Mouse (Mus musculus) heart, embryonic 15.5 days (tissue): ENCODE data around the gene 1700067K01Rik. TPM values are rescaled to one million over a fixed set of nuclear protein-coding genes. Genes with fewer than 3 reads are reported as not detected.

ENCODE experiments used
- ATAC-seq: fragments of 200-750 bp; cut with Nextera tagmentation; replicated peaks from 2 replicates; pipeline ENCODE4 v1.8.0; 2017; ENCODE audit warnings: low read depth, moderate TSS enrichment; ENCODE audit not compliant: insufficient number of reproducible peaks, insufficient read depth, low FRiP score
- H3K27ac ChIP-seq: fragments of 300-500 bp; sonication (generic); 2 replicates; pipeline ENCODE4 v1.5.1; 2015; ENCODE audit warnings: mild to moderate bottlenecking, inconsistent platforms
- H3K27me3 ChIP-seq: fragments of 300-500 bp; sonication (generic); 2 replicates; pipeline ENCODE4 v1.6.1; 2015; ENCODE audit warnings: inconsistent platforms
- H3K36me3 ChIP-seq: fragments of 300-500 bp; sonication (generic); 2 replicates; pipeline ENCODE4 v1.6.1; 2015; ENCODE audit warnings: mild to moderate bottlenecking, inconsistent platforms
- H3K4me1 ChIP-seq: fragments of 300-500 bp; sonication (generic); replicated peaks from 2 replicates; pipeline ENCODE4 v1.6.1; 2015; ENCODE audit warnings: inconsistent platforms
- H3K4me2 ChIP-seq: fragments of 300-500 bp; sonication (generic); 2 replicates; pipeline ENCODE4 v1.6.1; 2015; ENCODE audit warnings: inconsistent platforms, mild to moderate bottlenecking, moderate library complexity
- H3K4me3 ChIP-seq: fragments of 300-500 bp; sonication (generic); 2 replicates; pipeline ENCODE4 v1.5.1; 2015; ENCODE audit warnings: mild to moderate bottlenecking, inconsistent platforms
- H3K9ac ChIP-seq: fragments of 300-500 bp; sonication (generic); 2 replicates; pipeline ENCODE4 v1.6.1; 2015; ENCODE audit warnings: mild to moderate bottlenecking, inconsistent platforms
- H3K9me3 ChIP-seq: fragments of 300-500 bp; sonication (generic); replicated peaks from 2 replicates; pipeline ENCODE4 v1.6.1; 2016; ENCODE audit warnings: inconsistent platforms
- WGBS: fragments of 180-500 bp; shearing (Covaris S2); methylation state at CpG from one replicate; pipeline ENCODE4 v1.1.7; 2015; ENCODE audit warnings: mixed read lengths; 5-methylcytosine and 5-hydroxymethylcytosine counted together
- polyA plus RNA-seq: library from polyadenylated mRNA; unstranded; fragments of >200 nt; fragmentation: Nextera tagmentation; extraction: Ambion mirVana; gene quantifications from 2 replicates; pipeline ENCODE4 v1.2.1, GENCODE M21; 2015

Gene 1700067K01Rik
- polyA plus RNA-seq, 1 experiment from 2014 or later: 0.74 TPM

DNA sequence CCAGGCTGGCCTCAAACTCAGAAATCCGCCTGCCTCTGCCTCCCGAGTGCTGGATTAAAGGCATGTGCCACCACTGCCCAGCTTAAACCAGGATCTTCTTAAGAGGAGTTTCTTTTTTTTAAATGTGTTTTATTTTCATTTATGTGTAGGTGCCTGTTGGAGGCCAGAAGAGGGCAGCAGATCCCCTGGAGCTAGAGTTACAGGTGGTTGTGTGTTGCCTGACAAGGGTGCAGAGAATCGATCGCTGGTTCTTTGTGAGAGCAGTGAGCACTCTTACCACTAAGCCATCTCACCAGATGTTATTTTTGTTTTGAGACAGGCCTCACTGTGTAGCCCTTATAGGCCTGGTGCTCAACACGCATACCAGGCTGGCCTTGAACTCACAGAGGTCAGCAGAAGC, 14.5 kb downstream of the 1700067K01Rik start:
- no peak for ATAC-seq
- no peak overlapping the region for H3K4me3 ChIP-seq
- H3K4me2 ChIP-seq: no peak overlapping the region
- peaks cover 19% of the 10 kb centered on the region for H3K4me1 ChIP-seq
- H3K27me3 ChIP-seq: peaks cover 39% of the 10 kb centered on the region
- 94% methylated on average over 5 of the region's 5 CpGs for WGBS
- H3K9me3 ChIP-seq: no peaks in the 10 kb centered on the region
- H3K36me3 ChIP-seq: no peaks in the 10 kb centered on the region
- no peak overlapping the region for H3K27ac ChIP-seq
- no peak overlapping the region for H3K9ac ChIP-seq

DNA sequence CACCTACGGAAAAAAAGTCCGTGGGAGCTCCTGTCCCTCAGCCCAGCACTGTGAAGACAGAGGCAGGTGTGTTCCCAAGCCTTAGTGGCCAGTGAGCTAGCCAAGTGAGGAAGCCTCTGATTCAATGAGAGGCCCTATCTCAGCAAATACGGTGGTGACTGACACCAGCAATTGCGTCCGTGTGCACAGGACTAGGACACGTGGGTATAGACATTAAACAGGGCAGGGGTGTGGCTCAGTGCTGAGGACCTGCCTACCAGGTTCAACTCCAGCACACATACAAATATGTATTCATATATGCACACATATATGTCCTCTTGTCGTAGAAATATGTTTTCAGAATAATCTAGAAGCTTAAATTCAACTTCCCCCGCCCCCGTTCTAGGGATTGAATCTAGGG, 18.4 kb downstream of the 1700067K01Rik start:
- no peaks in the 10 kb centered on the region for H3K36me3 ChIP-seq

DNA sequence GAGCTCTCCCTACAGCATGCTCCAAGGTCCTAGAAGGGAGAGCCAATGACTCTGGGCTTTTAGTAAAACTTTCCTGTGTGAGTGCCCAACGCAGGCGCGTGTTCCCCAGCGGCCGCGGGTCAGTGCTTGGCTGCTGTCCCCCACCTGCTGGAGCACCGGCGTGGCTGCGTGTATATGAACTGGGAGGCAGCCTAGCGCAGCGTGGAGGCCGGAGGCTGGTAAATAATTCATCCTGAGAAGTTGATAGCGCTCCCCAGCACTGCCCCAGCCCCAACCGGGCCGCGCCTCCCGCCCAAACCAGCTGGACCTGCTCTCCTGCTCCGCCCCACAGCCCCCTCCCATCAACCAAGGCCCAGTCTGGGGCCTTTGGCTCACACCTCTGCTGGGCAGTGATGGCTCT, 19.8 kb downstream of the 1700067K01Rik start, which contains the start of gene Palm3:
Gene Palm3 (plus strand): TSS at position 376 of the 400 bp plus-strand sequence.
- Histone ChIP-seq H3K4me1 (peaks cover 44% of the 10 kb centered on the region), H3K27me3 (peaks cover 34% of the 10 kb centered on the region), H3K27ac (no peak within 1 kb of the TSS), H3K4me2 (peak within 1 kb of the TSS; percentile 22; the same call in 1 of the 2 replicates), H3K9ac (no peak within 1 kb of the TSS), H3K36me3 (no peaks in the 10 kb centered on the region), H3K4me3 (no peak within 1 kb of the TSS), H3K9me3 (no peaks in the 10 kb centered on the region)
- WGBS: 10% methylated on average over 18 of the region's 18 CpGs
- ATAC-seq: no peak

More for the DNA sequence above, 18.4 kb downstream of the 1700067K01Rik start:
- ATAC-seq: no peak
- Histone ChIP-seq H3K4me2 (no peak overlapping the region), H3K9ac (no peak overlapping the region), H3K27me3 (peaks cover 22% of the 10 kb centered on the region), H3K4me1 (peaks cover 36% of the 10 kb centered on the region), H3K9me3 (no peaks in the 10 kb centered on the region), H3K27ac (no peak overlapping the region), H3K4me3 (no peak overlapping the region)
- 77% methylated on average over 9 of the region's 9 CpGs for WGBS

DNA sequence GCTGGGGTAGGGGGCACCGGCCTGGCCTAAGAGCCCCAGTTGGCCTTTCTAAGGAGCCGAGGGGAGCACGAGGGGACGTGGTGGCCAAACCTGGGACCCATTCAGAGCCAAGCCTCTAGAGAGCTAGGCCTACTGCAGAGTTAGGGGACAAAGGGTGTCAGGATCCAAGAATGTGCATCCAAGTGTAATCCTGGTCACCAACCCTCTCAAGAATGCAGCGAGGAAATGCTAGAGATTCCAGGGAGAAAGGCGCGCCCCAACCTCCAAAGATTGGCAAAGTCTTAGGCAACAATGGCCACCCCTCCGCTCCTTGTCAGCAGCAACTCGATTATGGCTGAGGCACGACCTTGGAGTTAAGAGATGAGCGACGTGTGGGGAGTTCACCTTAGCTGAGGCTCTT, 20.3 kb downstream of the 1700067K01Rik start:
- Histone ChIP-seq H3K27me3 (peaks cover 38% of the 10 kb centered on the region), H3K4me1 (peaks cover 47% of the 10 kb centered on the region), H3K4me3 (no peak overlapping the region), H3K9me3 (no peaks in the 10 kb centered on the region), H3K4me2 (peak overlapping the region; percentile 22; the same call in 1 of the 2 replicates), H3K36me3 (no peaks in the 10 kb centered on the region), H3K9ac (no peak overlapping the region), H3K27ac (no peak overlapping the region)
- no peak for ATAC-seq
- WGBS: 53% methylated on average over 12 of the region's 12 CpGs

DNA sequence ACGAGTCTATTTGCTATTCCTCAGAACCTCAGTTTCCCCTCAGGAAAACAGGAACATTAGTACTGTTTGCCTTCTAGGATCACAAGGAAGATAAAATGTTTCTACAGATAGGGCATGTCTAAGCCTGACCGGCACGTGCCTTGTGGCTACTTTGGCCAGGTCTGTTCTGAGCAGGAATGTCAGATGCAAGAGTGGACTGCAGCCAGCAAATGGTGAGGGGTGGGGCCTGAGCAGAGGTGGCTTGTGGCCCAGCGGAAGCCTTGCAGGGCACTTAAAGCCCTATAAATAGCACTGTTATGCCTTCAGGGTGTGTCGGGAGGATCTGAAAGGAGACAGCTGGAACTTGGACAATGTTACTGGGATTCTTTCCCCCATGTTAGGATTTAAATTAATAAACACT, 21.8 kb downstream of the 1700067K01Rik start:
- peaks cover 54% of the 10 kb centered on the region for H3K27me3 ChIP-seq
- H3K4me3 ChIP-seq: no peak overlapping the region
- no peaks in the 10 kb centered on the region for H3K9me3 ChIP-seq
- peaks cover 47% of the 10 kb centered on the region for H3K4me1 ChIP-seq
- 6% methylated on average over 5 of the region's 5 CpGs for WGBS
- peak; percentile 75 for ATAC-seq
- no peaks in the 10 kb centered on the region for H3K36me3 ChIP-seq
- H3K27ac ChIP-seq: peak overlapping the region; percentile 66
- H3K4me2 ChIP-seq: peak overlapping the region; percentile 23
- no peak overlapping the region for H3K9ac ChIP-seq

DNA sequence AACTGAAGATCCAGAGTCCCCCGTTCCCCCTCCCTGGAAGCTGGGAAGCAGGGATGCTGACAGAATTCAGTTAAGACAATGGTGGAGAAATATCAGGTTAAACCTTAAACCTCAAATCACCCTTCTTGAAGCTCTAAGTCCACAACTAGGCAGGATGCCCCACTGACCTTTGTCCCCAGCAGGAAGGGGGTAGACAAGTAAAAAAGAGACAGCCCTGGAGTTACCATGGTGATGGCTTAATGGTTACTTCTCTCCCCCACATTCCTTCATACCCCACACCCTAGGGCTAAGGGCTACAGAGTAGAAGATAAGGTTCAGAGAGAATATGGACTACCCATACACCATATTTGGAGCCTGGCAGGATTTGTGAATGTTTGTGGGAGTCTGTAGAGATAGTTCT, 22.3 kb downstream of the 1700067K01Rik start:
- H3K27ac ChIP-seq: peak overlapping the region; percentile 66
- WGBS: 29% methylated on average over 1 of the region's 1 CpGs
- peaks cover 58% of the 10 kb centered on the region for H3K27me3 ChIP-seq
- peak overlapping the region; percentile 23 for H3K4me2 ChIP-seq
- no peaks in the 10 kb centered on the region for H3K9me3 ChIP-seq
- no peak for ATAC-seq
- peaks cover 47% of the 10 kb centered on the region for H3K4me1 ChIP-seq
- H3K9ac ChIP-seq: no peak overlapping the region
- H3K4me3 ChIP-seq: no peak overlapping the region
- no peaks in the 10 kb centered on the region for H3K36me3 ChIP-seq

DNA sequence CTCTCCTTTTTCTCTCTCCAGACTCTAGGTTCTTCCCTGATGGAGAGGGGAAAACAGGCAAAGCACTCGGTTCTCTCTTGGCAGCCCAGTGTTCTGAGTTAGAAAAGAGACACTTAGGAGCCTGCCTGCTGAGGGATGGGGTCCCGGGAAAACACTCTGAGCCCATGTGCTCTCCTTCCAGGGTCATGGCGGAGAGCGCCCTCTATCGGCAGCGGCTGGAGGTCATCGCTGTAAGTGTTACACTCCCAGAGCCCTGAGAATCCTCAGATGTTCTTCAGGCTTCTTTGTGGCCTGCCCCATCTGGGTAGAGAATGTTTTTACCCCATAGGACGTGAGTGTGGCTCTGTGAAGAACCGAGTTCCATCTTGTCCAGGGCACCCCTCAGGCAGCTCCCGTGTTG, 22.9 kb downstream of the 1700067K01Rik start:
- H3K4me3 ChIP-seq: no peak overlapping the region
- H3K27ac ChIP-seq: peak overlapping the region; percentile 66; the same call in 1 of the 2 replicates
- H3K4me1 ChIP-seq: peaks cover 47% of the 10 kb centered on the region
- no peak for ATAC-seq
- H3K36me3 ChIP-seq: no peaks in the 10 kb centered on the region
- H3K27me3 ChIP-seq: peaks cover 62% of the 10 kb centered on the region
- H3K9ac ChIP-seq: no peak overlapping the region
- H3K9me3 ChIP-seq: no peaks in the 10 kb centered on the region
- 21% methylated on average over 10 of the region's 10 CpGs for WGBS
- H3K4me2 ChIP-seq: no peak overlapping the region

DNA sequence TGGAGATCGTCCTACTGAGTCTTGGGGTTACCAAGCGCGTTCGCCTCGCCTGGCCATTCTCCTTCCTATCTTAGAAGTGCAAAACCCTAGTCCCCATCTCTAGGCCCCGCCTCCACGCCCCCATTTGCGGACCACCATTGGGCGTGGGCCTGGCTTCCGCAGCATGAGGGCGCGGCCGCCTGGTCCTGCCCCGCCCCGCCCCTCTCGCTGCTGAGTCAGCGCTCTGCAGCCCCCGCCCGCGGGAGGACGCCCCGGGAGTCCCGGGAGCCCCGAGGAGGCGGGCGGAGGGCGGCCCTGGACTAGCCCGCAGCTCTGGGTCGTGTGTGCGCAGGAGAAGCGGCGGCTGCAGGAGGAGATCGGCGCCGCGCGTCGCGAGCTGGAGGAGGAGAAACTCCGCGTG, 24.6 kb downstream of the 1700067K01Rik start:
- WGBS: 1% methylated on average over 41 of the region's 41 CpGs
- peaks cover 46% of the 10 kb centered on the region for H3K4me1 ChIP-seq
- H3K4me2 ChIP-seq: peak overlapping the region; percentile 85
- H3K4me3 ChIP-seq: peak overlapping the region; percentile 54
- H3K27me3 ChIP-seq: peaks cover 53% of the 10 kb centered on the region
- peak overlapping the region; percentile 43; the same call in 1 of the 2 replicates for H3K9ac ChIP-seq
- no peaks in the 10 kb centered on the region for H3K36me3 ChIP-seq
- no peak; the same call in 1 of the 2 replicates for ATAC-seq
- H3K9me3 ChIP-seq: no peaks in the 10 kb centered on the region
- H3K27ac ChIP-seq: no peak overlapping the region

DNA sequence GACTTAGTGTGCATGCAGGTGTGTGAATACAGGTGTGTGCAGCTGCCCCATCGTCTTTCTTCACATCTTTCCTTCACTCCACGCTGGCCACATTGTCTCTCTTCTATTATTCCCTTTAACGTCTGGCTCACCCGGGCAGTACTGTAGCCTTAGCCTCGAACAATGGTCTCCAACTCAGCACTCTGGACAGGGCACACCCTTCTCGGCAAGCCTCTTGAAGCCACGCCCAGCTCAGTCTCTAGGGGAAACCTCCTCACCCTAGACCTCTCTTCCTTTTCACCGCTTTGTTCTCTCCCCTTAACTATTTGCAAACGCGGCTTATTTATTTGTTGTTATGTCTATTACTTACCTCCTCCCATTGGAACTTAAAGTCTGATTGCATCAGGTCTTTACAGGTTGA, 26.1 kb downstream of the 1700067K01Rik start:
- Histone ChIP-seq H3K27me3 (peaks cover 41% of the 10 kb centered on the region), H3K4me1 (peaks cover 30% of the 10 kb centered on the region), H3K9ac (no peak overlapping the region), H3K36me3 (no peaks in the 10 kb centered on the region), H3K27ac (no peak overlapping the region), H3K9me3 (no peaks in the 10 kb centered on the region), H3K4me3 (no peak overlapping the region), H3K4me2 (no peak overlapping the region)
- WGBS: 13% methylated on average over 10 of the region's 10 CpGs
- ATAC-seq: no peak

DNA sequence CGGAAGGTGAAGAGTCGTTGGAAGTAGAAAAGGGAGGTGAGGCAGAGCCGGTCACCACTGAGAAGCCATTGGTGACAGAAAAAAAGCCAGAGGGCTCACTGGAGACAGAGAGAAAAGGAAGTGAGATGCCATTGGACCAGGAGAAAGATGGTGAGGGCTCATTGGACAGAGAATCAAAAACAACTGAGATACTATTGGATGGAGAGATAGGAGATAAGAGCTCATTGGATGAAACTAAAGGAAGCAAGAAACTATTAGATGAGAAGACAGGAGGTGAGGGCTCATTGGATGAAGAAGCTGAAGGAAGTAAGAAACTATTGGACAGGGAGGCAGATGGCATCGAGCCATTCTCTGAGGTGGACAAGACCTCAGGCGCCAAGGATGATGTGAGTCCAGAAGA, 28.0 kb downstream of the 1700067K01Rik start:
- no peak overlapping the region for H3K9ac ChIP-seq
- H3K27ac ChIP-seq: no peak overlapping the region
- ATAC-seq: no peak
- no peaks in the 10 kb centered on the region for H3K9me3 ChIP-seq
- no peak overlapping the region for H3K4me2 ChIP-seq
- 87% methylated on average over 5 of the region's 5 CpGs for WGBS
- H3K36me3 ChIP-seq: no peaks in the 10 kb centered on the region
- H3K4me1 ChIP-seq: peaks cover 12% of the 10 kb centered on the region
- H3K4me3 ChIP-seq: no peak overlapping the region
- H3K27me3 ChIP-seq: peaks cover 41% of the 10 kb centered on the region

DNA sequence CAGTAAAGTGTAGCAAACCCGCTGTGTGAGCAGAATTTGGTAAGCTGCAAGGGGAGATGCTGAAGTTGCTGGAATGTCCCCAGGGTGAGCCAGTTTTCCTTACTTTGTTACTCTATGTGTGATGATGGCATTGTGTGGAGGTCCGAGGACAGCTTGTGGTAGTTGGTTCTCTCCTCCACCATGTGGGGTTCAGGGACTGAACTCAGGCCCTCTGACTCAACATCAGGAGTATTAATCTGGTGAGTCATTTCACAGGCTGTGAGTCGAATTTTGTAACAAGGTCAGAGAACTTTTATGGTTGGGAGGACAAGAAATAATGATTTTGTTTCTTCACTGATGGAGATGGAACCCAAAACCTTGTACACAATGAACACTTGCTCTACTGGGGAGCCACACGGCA, 31.5 kb downstream of the 1700067K01Rik start:
- no peak overlapping the region for H3K4me2 ChIP-seq
- peaks cover 12% of the 10 kb centered on the region for H3K27me3 ChIP-seq
- no peak overlapping the region for H3K4me3 ChIP-seq
- H3K27ac ChIP-seq: no peak overlapping the region
- no peak for ATAC-seq
- peaks cover under 1% of the 10 kb centered on the region; the same call in 1 of the 2 replicates for H3K4me1 ChIP-seq
- 69% methylated on average over 4 of the region's 4 CpGs for WGBS
- no peaks in the 10 kb centered on the region for H3K36me3 ChIP-seq
- H3K9me3 ChIP-seq: no peaks in the 10 kb centered on the region
- H3K9ac ChIP-seq: no peak overlapping the region

DNA sequence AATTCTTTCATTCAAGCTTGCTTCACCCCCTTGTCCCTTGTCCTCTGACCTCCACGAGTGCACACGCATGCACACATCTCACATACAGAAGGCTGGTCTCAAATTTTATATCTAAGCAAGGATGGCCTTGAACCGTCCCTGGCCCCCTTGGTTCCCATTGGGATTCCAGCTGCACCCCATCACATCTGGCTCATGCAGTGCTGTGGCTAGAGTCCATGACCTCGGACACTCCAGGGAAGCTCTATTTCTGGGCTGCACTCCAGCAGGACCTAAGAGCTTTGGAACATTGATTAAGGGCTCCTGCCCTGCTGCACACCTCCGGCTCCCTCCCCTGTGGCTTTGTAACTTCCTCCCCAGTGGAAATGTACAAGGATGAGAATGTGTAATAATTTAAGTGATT, 36.7 kb downstream of the 1700067K01Rik start:
- H3K27me3 ChIP-seq: peaks cover 6% of the 10 kb centered on the region; the same call in 1 of the 2 replicates
- H3K4me1 ChIP-seq: peaks cover 19% of the 10 kb centered on the region
- no peak overlapping the region for H3K4me3 ChIP-seq
- H3K27ac ChIP-seq: no peak overlapping the region
- no peak overlapping the region for H3K9ac ChIP-seq
- WGBS: 57% methylated on average over 5 of the region's 5 CpGs
- H3K36me3 ChIP-seq: no peaks in the 10 kb centered on the region
- no peak overlapping the region for H3K4me2 ChIP-seq
- H3K9me3 ChIP-seq: no peaks in the 10 kb centered on the region
- no peak for ATAC-seq
